9 mouse cellular contexts compared by ENCODE assay signal in the genomic region with DNA sequence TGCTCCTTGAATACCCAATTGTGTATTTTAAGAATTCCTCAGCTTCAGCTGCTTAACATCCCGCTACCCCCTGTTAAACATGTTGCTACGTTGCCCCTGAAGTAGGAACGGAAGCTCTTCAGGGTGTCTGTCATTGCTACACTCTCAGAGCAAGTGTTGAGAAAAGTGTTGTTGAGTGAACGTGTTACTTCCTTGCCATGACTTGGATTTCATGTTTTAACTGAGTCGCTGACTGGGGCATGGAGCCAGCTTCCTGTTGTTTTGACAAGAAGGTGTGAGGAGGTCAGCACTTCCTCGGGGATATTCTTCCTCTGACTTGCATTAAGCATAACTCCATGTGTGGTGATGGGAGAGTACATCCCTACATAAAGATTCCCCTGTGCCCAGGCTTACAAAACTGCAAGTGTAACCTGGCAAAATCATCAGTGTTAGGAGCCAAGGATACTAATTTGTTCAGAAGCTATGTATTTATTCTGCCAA. TPM values are rescaled to one million over a fixed set of nuclear protein-coding genes. Genes with fewer than 3 reads are reported as not detected.
DNase-seq lines count a peak whose midpoint lies in the region; ATAC-seq and TF ChIP-seq lines count a peak whose summit lies in the region.
"Had no signal": no experiment of that assay in that cellular context is flagged by ENCODE, and none has a peak within 500 bp of the region (broad histone marks: within the 10 kb centered on the region; RNA-seq: fewer than 3 reads in every experiment).

No protein-coding gene starts in this region.

- WGBS in kidney, adult 2 months, result 17% methylated on average over 6 of the region's 6 CpGs
- 17% methylated on average over 6 of the region's 6 CpGs for WGBS in intestine, embryonic 14.5 days

- no peak for ATAC-seq in intestine, embryonic 14.5 days (replicated peaks; ENCODE audit: low FRiP score, low TSS enrichment, low read depth)

- no peaks in the 10 kb centered on the region; the same call in 1 of the 2 replicates for H3K27me3 ChIP-seq in kidney, adult 2 months (replicated peaks; ENCODE audit: control insufficient read depth, insufficient read depth, low read length)
- no peaks in the 10 kb centered on the region for H3K27me3 ChIP-seq in intestine, embryonic 14.5 days (replicated peaks; ENCODE audit: control insufficient read depth, insufficient read depth, low read length)
- H3K27me3 ChIP-seq: heart, embryonic 15.5 days; limb, embryonic 13.5 days had no signal

- no peaks in the 10 kb centered on the region for H3K36me3 ChIP-seq in kidney, adult 2 months (ENCODE audit: control insufficient read depth, insufficient read depth, low read length)
- no peaks in the 10 kb centered on the region for H3K36me3 ChIP-seq in intestine, embryonic 14.5 days (ENCODE audit: control insufficient read depth, insufficient read depth, low read length)
- H3K36me3 ChIP-seq: heart, embryonic 15.5 days; limb, embryonic 13.5 days had no signal

- H3K27ac ChIP-seq in kidney, adult 2 months (ENCODE audit: insufficient read depth, low read depth, low read length), result no peak overlapping the region
- no peak overlapping the region for H3K27ac ChIP-seq in intestine, embryonic 14.5 days (ENCODE audit: low read depth)
- H3K27ac ChIP-seq: heart, embryonic 15.5 days; limb, embryonic 13.5 days had no signal

- no peak overlapping the region for H3K4me3 ChIP-seq in kidney, adult 2 months (ENCODE audit: insufficient read depth, low read depth, low read length)
- H3K4me3 ChIP-seq in intestine, embryonic 14.5 days (ENCODE audit: low read depth, low read length), result no peak overlapping the region
- H3K4me3 ChIP-seq: heart, embryonic 15.5 days; limb, embryonic 13.5 days had no signal

- H3K4me1 ChIP-seq in kidney, adult 2 months (ENCODE audit: control insufficient read depth, insufficient read depth, low read length), result no peaks in the 10 kb centered on the region; the same call in 1 of the 2 replicates
- H3K4me1 ChIP-seq in intestine, embryonic 14.5 days (replicated peaks; ENCODE audit: control insufficient read depth, insufficient read depth, low read length), result peaks cover 11% of the 10 kb centered on the region; the same call in 1 of the 2 replicates

- H3K4me2 ChIP-seq in intestine, embryonic 14.5 days (ENCODE audit: low read length), result peak overlapping the region; percentile 23
- H3K4me2 ChIP-seq: heart, embryonic 15.5 days; limb, embryonic 13.5 days had no signal

- DNase-seq in kidney, adult 2 months, result peak; percentile 25
- DNase-seq in kidney, adult 18-20 months, result no peak
- DNase-seq in embryo, embryonic 10.5 days (ENCODE audit: low spot score), result peak; percentile 17
- DNase-seq in intestine, embryonic 14.5 days (ENCODE audit: low spot score), result no peak
- DNase-seq in lung, postnatal 36 days, result peak; percentile 52
- no peak for DNase-seq in left cerebral cortex, adult 18-20 months (ENCODE audit: low spot score in 2 of 2)
- DNase-seq in left cerebral cortex, adult 9 months (ENCODE audit: low spot score in 2 of 2), result no peak

- TF ChIP-seq POLR2A in kidney, adult 2 months (IDR thresholded peaks at IDR 0.05; ENCODE audit: low read depth, low read length), result no peak

- no peaks in the 10 kb centered on the region for H3K9me3 ChIP-seq in intestine, embryonic 14.5 days (ENCODE audit: control insufficient read depth, low read length)
- H3K9me3 ChIP-seq: heart, embryonic 15.5 days; limb, embryonic 13.5 days had no signal

- TF ChIP-seq CTCF in kidney, adult 2 months (conservative IDR thresholded peaks at IDR 0.05; ENCODE audit: insufficient read depth, insufficient read length, low read depth, low read length), result no peak

- no peak overlapping the region for H3K9ac ChIP-seq in intestine, embryonic 14.5 days (ENCODE audit: low read length)
- H3K9ac ChIP-seq: heart, embryonic 15.5 days; limb, embryonic 13.5 days had no signal

RNA-seq across cellular contexts. Expression of a gene that starts 25.5 kb away (rescaled TPM):
- polyA plus RNA-seq in kidney, adult 2 months (2012; rRNA removed), result 19.4 and 21.5 TPM in 2 replicates
- polyA plus RNA-seq in intestine, embryonic 14.5 days (2014; fragmentation: Nextera tagmentation; extraction: Ambion mirVana), result 31.7 and 32.8 TPM in 2 replicates
- 10 to 100 TPM; 62.9 to 64.4 TPM for total RNA-seq in left cerebral cortex, adult 18-20 months (2021)

Comparison
In these comparisons a context has a peak if more than half of its experiments do, and no peak if none do; other contexts are left out.
1. DNase-seq: peak in kidney, adult 2 months (single experiment), embryo, embryonic 10.5 days (single experiment) and lung, postnatal 36 days (single experiment); none in kidney, adult 18-20 months (single experiment), intestine, embryonic 14.5 days (single experiment), left cerebral cortex, adult 18-20 months (0 of 2) and left cerebral cortex, adult 9 months (0 of 2).